Mouse (Mus musculus) testis, adult 2 months (tissue): ENCODE measurements around the gene Treh.

ENCODE experiments used
- CTCF ChIP-seq: fragments of 200-500 bp; IDR thresholded peaks from 2 replicates; pipeline ENCODE4 v1.5.1; 2012; ENCODE audit warnings: low read depth, mild to moderate bottlenecking, inconsistent platforms, low read length, moderate library complexity; ENCODE audit not compliant: control insufficient read depth, insufficient read depth, insufficient replicate concordance
- POLR2A ChIP-seq: fragments of 200-500 bp; IDR thresholded peaks from 2 replicates; pipeline ENCODE4 v1.6.1; 2012; ENCODE audit warnings: low read depth, mild to moderate bottlenecking, inconsistent platforms, low read length, moderate library complexity; ENCODE audit not compliant: control insufficient read depth

DNA sequence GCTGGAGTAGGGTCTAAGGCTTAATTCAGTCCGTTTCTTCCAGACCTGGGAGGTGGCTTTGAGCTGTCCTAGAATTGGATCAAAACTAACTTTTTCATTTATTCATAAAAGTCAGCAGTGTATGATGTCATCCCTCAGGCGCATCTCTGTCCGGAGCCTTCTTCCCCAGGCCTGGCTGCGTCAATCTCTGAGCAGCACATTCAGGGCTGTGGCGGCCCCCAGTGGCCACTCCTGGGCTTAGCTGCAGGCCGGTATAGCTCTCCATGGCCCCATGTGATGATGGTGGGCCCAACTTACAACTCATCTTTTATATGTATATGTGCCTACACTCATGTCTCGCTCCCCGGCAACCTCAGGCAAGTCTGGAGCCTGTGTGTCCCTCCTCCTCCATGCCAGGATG is 21.0 kb upstream of the Treh start:
- TF ChIP-seq POLR2A = no peak
- peak; percentile 70; the same call in 1 of the 2 replicates for TF ChIP-seq CTCF
